Mouse (Mus musculus): ENCODE results near the gene Dlg4. TPM values are rescaled to one million over a fixed set of nuclear protein-coding genes. Genes with fewer than 3 reads are reported as not detected.

Gene Dlg4
- polyA plus RNA-seq, 1 experiment from 2014 or later = 0.53 TPM

DNA sequence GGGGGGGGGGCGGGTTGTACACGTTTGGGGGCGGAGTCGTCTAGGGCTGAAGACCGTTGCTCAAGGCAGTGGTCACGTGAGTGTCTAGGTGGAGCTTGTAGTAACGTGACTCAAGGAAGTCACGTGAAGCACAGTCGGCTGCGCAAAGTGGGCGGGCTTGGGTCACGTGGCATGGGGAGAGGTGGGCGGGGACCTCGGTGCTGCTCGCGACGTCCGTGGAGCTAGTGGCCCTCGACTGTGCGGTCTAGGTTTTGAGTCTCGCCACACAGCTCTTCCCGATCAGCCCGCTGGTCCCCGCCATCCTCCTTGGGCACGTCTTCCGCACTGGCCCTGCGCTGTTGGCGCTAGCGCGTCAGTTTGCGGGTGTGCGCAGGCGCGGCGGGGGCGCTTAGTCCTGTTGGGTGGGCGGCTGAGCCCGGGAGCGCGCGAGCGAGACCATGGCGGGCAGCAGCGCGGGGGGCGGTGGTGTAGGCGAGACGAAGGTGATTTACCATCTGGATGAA lies 16.3 kb upstream of the Dlg4 start, which contains the start of gene Dvl2:
Gene Dvl2, plus strand, starts transcription at position 200 of the 503 bp plus-strand sequence.
- Histone ChIP-seq H3K36me3 (ENCODE audit: control insufficient read depth, insufficient read depth) (peaks cover 20% of the 10 kb centered on the region), H3K4me1 (ENCODE audit: control insufficient read depth, low read depth, low read length) (peaks cover 40% of the 10 kb centered on the region), H3K27me3 (ENCODE audit: control insufficient read depth, insufficient read depth, low read depth, low read length) (no peaks in the 10 kb centered on the region), H3K4me2 (ENCODE audit: low read depth, low read length) (peak within 1 kb of the TSS; percentile 100), H3K27ac (ENCODE audit: low read length) (peak within 1 kb of the TSS; percentile 83), H3K9me3 (replicated peaks; ENCODE audit: control insufficient read depth, low read length) (no peaks in the 10 kb centered on the region), H3K4me3 (ENCODE audit: low read depth, low read length) (peak within 1 kb of the TSS; percentile 76), H3K9ac (ENCODE audit: low read depth, low read length) (peak within 1 kb of the TSS; percentile 76)
- ATAC-seq (ENCODE audit: low read depth) = peak; percentile 19
- WGBS (ENCODE audit: insufficient replicate concordance) = under 1% methylated on average over 48 of the region's 48 CpGs

GRCm38 (mm10) chr11:70001159-70001558 lies 15.6 kb upstream of the Dlg4 start:
- Histone ChIP-seq H3K9ac (ENCODE audit: low read depth, low read length) (peak overlapping the region; percentile 76), H3K27ac (ENCODE audit: low read length) (no peak overlapping the region; the same call in 1 of the 2 replicates), H3K27me3 (ENCODE audit: control insufficient read depth, insufficient read depth, low read depth, low read length) (no peaks in the 10 kb centered on the region), H3K36me3 (ENCODE audit: control insufficient read depth, insufficient read depth) (peaks cover 24% of the 10 kb centered on the region), H3K4me2 (ENCODE audit: low read depth, low read length) (peak overlapping the region; percentile 100), H3K4me3 (ENCODE audit: low read depth, low read length) (peak overlapping the region; percentile 76), H3K9me3 (replicated peaks; ENCODE audit: control insufficient read depth, low read length) (no peaks in the 10 kb centered on the region), H3K4me1 (ENCODE audit: control insufficient read depth, low read depth, low read length) (peaks cover 40% of the 10 kb centered on the region)
- WGBS (ENCODE audit: insufficient replicate concordance) = 10% methylated on average over 8 of the region's 8 CpGs
- ATAC-seq (ENCODE audit: low read depth) = no peak

- peak overlapping the region; percentile 100 for H3K4me2 ChIP-seq (ENCODE audit: low read depth, low read length)
- H3K4me3 ChIP-seq (ENCODE audit: low read depth, low read length) = peak overlapping the region; percentile 76; the same call in 1 of the 2 replicates
- peaks cover 39% of the 10 kb centered on the region for H3K4me1 ChIP-seq (ENCODE audit: control insufficient read depth, low read depth, low read length)
- H3K36me3 ChIP-seq (ENCODE audit: control insufficient read depth, insufficient read depth) = peaks cover 28% of the 10 kb centered on the region
- no peaks in the 10 kb centered on the region for H3K9me3 ChIP-seq (replicated peaks; ENCODE audit: control insufficient read depth, low read length)
- ATAC-seq (ENCODE audit: low read depth) = no peak
- H3K27ac ChIP-seq (ENCODE audit: low read length) = no peak overlapping the region
- H3K27me3 ChIP-seq (ENCODE audit: control insufficient read depth, insufficient read depth, low read depth, low read length) = no peaks in the 10 kb centered on the region
- no peak overlapping the region for H3K9ac ChIP-seq (ENCODE audit: low read depth, low read length)
Measured at GRCm38 (mm10) chr11:70001865-70002264, 14.9 kb upstream of the Dlg4 start.

- Histone ChIP-seq H3K4me2 (ENCODE audit: low read depth, low read length) (no peak overlapping the region), H3K9me3 (replicated peaks; ENCODE audit: control insufficient read depth, low read length) (no peaks in the 10 kb centered on the region), H3K36me3 (ENCODE audit: control insufficient read depth, insufficient read depth) (peaks cover 28% of the 10 kb centered on the region), H3K9ac (ENCODE audit: low read depth, low read length) (no peak overlapping the region), H3K27ac (ENCODE audit: low read length) (no peak overlapping the region), H3K27me3 (ENCODE audit: control insufficient read depth, insufficient read depth, low read depth, low read length) (no peaks in the 10 kb centered on the region), H3K4me1 (ENCODE audit: control insufficient read depth, low read depth, low read length) (peaks cover 33% of the 10 kb centered on the region), H3K4me3 (ENCODE audit: low read depth, low read length) (no peak overlapping the region)
- ATAC-seq (ENCODE audit: low read depth) = no peak
- WGBS (ENCODE audit: insufficient replicate concordance) = 68% methylated on average over 2 of the region's 2 CpGs
Measured at GRCm38 (mm10) chr11:70002471-70002870, 14.3 kb upstream of the Dlg4 start.

DNA sequence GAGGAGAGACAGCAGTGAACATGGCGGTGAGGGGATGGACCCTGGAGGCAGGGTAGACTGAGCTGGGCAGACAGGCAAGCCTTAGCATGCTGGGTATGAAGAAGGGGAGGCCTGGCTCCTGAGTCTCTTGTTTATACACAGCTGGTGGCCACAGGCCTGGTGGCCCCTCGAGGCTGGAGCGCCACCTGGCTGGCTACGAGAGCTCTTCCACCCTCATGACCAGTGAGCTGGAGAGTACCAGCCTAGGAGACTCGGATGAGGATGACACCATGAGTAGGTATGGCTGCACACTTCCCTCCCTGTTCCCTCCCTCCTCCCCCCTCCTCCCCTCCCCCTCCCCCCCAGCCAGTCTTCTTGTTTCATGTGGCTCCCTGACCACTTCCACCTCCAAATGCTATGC lies 11.2 kb upstream of the Dlg4 start:
- peaks cover 13% of the 10 kb centered on the region for H3K4me1 ChIP-seq (ENCODE audit: control insufficient read depth, low read depth, low read length)
- H3K9ac ChIP-seq (ENCODE audit: low read depth, low read length) = no peak overlapping the region
- H3K27me3 ChIP-seq (ENCODE audit: control insufficient read depth, insufficient read depth, low read depth, low read length) = no peaks in the 10 kb centered on the region
- H3K4me2 ChIP-seq (ENCODE audit: low read depth, low read length) = no peak overlapping the region
- ATAC-seq (ENCODE audit: low read depth) = no peak
- H3K27ac ChIP-seq (ENCODE audit: low read length) = no peak overlapping the region
- WGBS (ENCODE audit: insufficient replicate concordance) = 60% methylated on average over 5 of the region's 5 CpGs
- no peak overlapping the region for H3K4me3 ChIP-seq (ENCODE audit: low read depth, low read length)
- no peaks in the 10 kb centered on the region for H3K9me3 ChIP-seq (replicated peaks; ENCODE audit: control insufficient read depth, low read length)
- H3K36me3 ChIP-seq (ENCODE audit: control insufficient read depth, insufficient read depth) = peaks cover 23% of the 10 kb centered on the region

DNA sequence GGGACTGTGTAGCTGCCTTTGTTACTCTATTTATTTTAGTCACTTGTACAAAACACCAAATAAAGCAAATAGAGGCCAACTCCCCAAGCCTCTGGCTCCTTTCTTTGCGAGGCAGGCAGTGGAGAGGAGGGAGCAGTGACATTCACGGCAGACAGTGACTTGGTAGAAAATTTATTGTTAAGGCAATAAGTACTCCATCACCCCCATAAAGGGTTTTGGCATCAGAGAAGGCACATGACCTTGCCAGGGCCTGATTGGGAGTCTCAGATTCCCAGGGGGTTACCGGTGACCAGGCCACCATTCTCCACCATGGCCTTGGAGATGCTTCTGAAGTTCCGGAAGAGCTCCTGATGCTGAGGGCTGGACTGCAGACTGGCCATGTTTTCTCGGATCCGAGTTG lies 6.7 kb upstream of the Dlg4 start:
- 76% methylated on average over 6 of the region's 6 CpGs for WGBS (ENCODE audit: insufficient replicate concordance)
- ATAC-seq (ENCODE audit: low read depth) = no peak
- Histone ChIP-seq H3K4me2 (ENCODE audit: low read depth, low read length) (no peak overlapping the region), H3K4me3 (ENCODE audit: low read depth, low read length) (no peak overlapping the region), H3K27ac (ENCODE audit: low read length) (no peak overlapping the region), H3K4me1 (ENCODE audit: control insufficient read depth, low read depth, low read length) (peaks cover 11% of the 10 kb centered on the region), H3K36me3 (ENCODE audit: control insufficient read depth, insufficient read depth) (peaks cover 50% of the 10 kb centered on the region), H3K27me3 (ENCODE audit: control insufficient read depth, insufficient read depth, low read depth, low read length) (no peaks in the 10 kb centered on the region), H3K9ac (ENCODE audit: low read depth, low read length) (no peak overlapping the region), H3K9me3 (replicated peaks; ENCODE audit: control insufficient read depth, low read length) (no peaks in the 10 kb centered on the region)

GRCm38 (mm10) chr11:70010548-70010947 lies 6.2 kb upstream of the Dlg4 start:
- H3K4me1 ChIP-seq (ENCODE audit: control insufficient read depth, low read depth, low read length) = peaks cover 13% of the 10 kb centered on the region
- 77% methylated on average over 12 of the region's 12 CpGs for WGBS (ENCODE audit: insufficient replicate concordance)
- no peak overlapping the region for H3K27ac ChIP-seq (ENCODE audit: low read length)
- H3K27me3 ChIP-seq (ENCODE audit: control insufficient read depth, insufficient read depth, low read depth, low read length) = no peaks in the 10 kb centered on the region
- no peak overlapping the region for H3K4me2 ChIP-seq (ENCODE audit: low read depth, low read length)
- no peak overlapping the region for H3K4me3 ChIP-seq (ENCODE audit: low read depth, low read length)
- no peaks in the 10 kb centered on the region for H3K9me3 ChIP-seq (replicated peaks; ENCODE audit: control insufficient read depth, low read length)
- no peak for ATAC-seq (ENCODE audit: low read depth)
- H3K36me3 ChIP-seq (ENCODE audit: control insufficient read depth, insufficient read depth) = peaks cover 50% of the 10 kb centered on the region
- no peak overlapping the region for H3K9ac ChIP-seq (ENCODE audit: low read depth, low read length)

DNA sequence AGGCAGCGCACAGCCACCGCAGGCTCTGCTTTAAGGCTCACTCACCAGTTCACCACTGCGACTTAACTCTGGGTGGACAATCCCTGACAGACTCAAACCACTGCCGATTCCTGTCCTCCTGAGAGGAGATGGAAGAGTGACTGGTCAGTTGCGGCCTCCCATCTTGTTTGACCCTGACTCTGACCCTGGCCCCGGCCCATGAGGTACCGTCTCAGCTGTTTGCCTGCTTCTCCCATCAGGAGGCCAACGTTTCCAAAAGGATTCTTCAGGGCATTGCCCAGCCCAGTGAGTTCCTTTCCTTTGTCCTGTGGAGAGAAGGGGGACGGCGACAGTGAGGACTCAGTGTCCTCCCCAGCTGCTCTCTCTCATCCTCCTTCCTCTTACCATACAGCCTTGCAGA lies 5.8 kb upstream of the Dlg4 start:
- Histone ChIP-seq H3K36me3 (ENCODE audit: control insufficient read depth, insufficient read depth) (peaks cover 48% of the 10 kb centered on the region), H3K27ac (ENCODE audit: low read length) (no peak overlapping the region), H3K9ac (ENCODE audit: low read depth, low read length) (no peak overlapping the region), H3K4me1 (ENCODE audit: control insufficient read depth, low read depth, low read length) (peaks cover 15% of the 10 kb centered on the region), H3K4me3 (ENCODE audit: low read depth, low read length) (no peak overlapping the region), H3K9me3 (replicated peaks; ENCODE audit: control insufficient read depth, low read length) (no peaks in the 10 kb centered on the region), H3K4me2 (ENCODE audit: low read depth, low read length) (no peak overlapping the region), H3K27me3 (ENCODE audit: control insufficient read depth, insufficient read depth, low read depth, low read length) (no peaks in the 10 kb centered on the region)
- WGBS (ENCODE audit: insufficient replicate concordance) = 81% methylated on average over 10 of the region's 10 CpGs
- no peak for ATAC-seq (ENCODE audit: low read depth)

GRCm38 (mm10) chr11:70012931-70013330 lies 3.8 kb upstream of the Dlg4 start:
- Histone ChIP-seq H3K27ac (ENCODE audit: low read length) (no peak overlapping the region), H3K4me3 (ENCODE audit: low read depth, low read length) (no peak overlapping the region), H3K4me2 (ENCODE audit: low read depth, low read length) (no peak overlapping the region), H3K27me3 (ENCODE audit: control insufficient read depth, insufficient read depth, low read depth, low read length) (no peaks in the 10 kb centered on the region), H3K36me3 (ENCODE audit: control insufficient read depth, insufficient read depth) (peaks cover 42% of the 10 kb centered on the region), H3K9ac (ENCODE audit: low read depth, low read length) (no peak overlapping the region), H3K9me3 (replicated peaks; ENCODE audit: control insufficient read depth, low read length) (no peaks in the 10 kb centered on the region), H3K4me1 (ENCODE audit: control insufficient read depth, low read depth, low read length) (peaks cover 15% of the 10 kb centered on the region)
- ATAC-seq (ENCODE audit: low read depth) = no peak
- 84% methylated on average over 9 of the region's 9 CpGs for WGBS (ENCODE audit: insufficient replicate concordance)

All from liver, embryonic 16.5 days (tissue).